Mouse (Mus musculus): ENCODE data around the gene Gm3376. TPM values are rescaled to one million over a fixed set of nuclear protein-coding genes. Genes with fewer than 3 reads are reported as not detected.

The Gm3376 gene
- polyA plus RNA-seq (2017; shearing (Covaris generic)), result not detected

DNA sequence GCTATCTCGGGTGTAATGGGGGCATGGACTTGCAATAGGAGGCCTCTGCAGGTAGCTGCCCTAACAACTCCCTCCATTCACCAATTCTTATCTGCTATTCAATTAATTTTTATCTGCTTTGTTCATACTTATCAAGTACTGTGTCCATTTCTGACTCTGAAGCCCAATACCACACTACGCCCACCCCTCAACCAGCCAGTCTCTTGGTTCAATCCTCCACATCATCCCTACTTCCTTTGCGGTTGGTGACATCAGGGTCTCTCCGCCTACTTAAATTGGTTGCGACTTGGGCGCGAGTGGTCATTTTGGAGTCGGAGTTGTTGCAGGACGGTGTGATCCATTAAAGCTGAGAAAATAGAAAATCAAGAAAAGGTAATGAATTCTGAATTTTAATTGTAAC lies at the start of gene Gm3376:
Gene Gm3376 (plus strand): TSS at position 301 of the 400 bp plus-strand sequence.

Measured in effector memory CD4-positive, alpha-beta T cell, adult 5 months (primary cell).